Mouse (Mus musculus) kidney, adult 2 months (tissue): ENCODE measurements around the gene Prkab2. TPM values are rescaled to one million over a fixed set of nuclear protein-coding genes. Genes with fewer than 3 reads are reported as not detected.

Experiments
- DNase-seq: peaks from one replicate; pipeline ENCODE4 v3.0.0; 2021
- H3K27ac ChIP-seq: fragments of 200-500 bp; 2 replicates; pipeline ENCODE4 v1.5.1; 2012; ENCODE audit warnings: low read depth, low read length, control low read depth, inconsistent platforms; ENCODE audit not compliant: insufficient read depth
- H3K27me3 ChIP-seq: fragments of 200-500 bp; replicated peaks from 2 replicates; pipeline ENCODE4 v1.6.1; 2012; ENCODE audit warnings: mild to moderate bottlenecking, moderate library complexity, low read length, inconsistent platforms; ENCODE audit not compliant: control insufficient read depth, insufficient read depth
- H3K36me3 ChIP-seq: fragments of 200-500 bp; 2 replicates; pipeline ENCODE4 v1.6.1; 2012; ENCODE audit warnings: mild to moderate bottlenecking, moderate library complexity, low read length, inconsistent platforms; ENCODE audit not compliant: control insufficient read depth, insufficient read depth
- H3K4me1 ChIP-seq: fragments of 200-500 bp; 2 replicates; pipeline ENCODE4 v1.6.1; 2011; ENCODE audit warnings: low read length; ENCODE audit not compliant: control insufficient read depth, insufficient read depth
- H3K4me3 ChIP-seq: fragments of 200-500 bp; 2 replicates; pipeline ENCODE4 v1.5.1; 2011; ENCODE audit warnings: mild to moderate bottlenecking, low read depth, low read length, control low read depth; ENCODE audit not compliant: insufficient read depth
- CTCF ChIP-seq: fragments of 200-500 bp; conservative IDR thresholded peaks from 2 replicates; pipeline ENCODE4 v1.5.1; 2011; ENCODE audit warnings: low read depth, mild to moderate bottlenecking, control low read depth, low read length, moderate library complexity, mixed read lengths; ENCODE audit not compliant: insufficient read depth, insufficient read length
- POLR2A ChIP-seq: fragments of 200-500 bp; IDR thresholded peaks from one replicate; pipeline ENCODE4 v1.6.1; 2011; ENCODE audit warnings: low read depth, low read length, control low read depth
- WGBS: fragments of 180-500 bp; shearing (Covaris S2); methylation state at CpG from one replicate; pipeline ENCODE4 v1.1.7; 2018; 5-methylcytosine and 5-hydroxymethylcytosine counted together
- polyA plus RNA-seq: library from polyadenylated mRNA; depleted of rRNA; stranded (reverse); fragments of >200 nt; gene quantifications from 2 replicates; pipeline ENCODE4 v1.2.3, GENCODE M21; 2012

The Prkab2 gene
- polyA plus RNA-seq, 1 experiment: 4.7 TPM

- Histone ChIP-seq H3K27me3 (no peaks in the 10 kb centered on the region), H3K4me3 (no peak overlapping the region), H3K36me3 (no peaks in the 10 kb centered on the region), H3K4me1 (no peaks in the 10 kb centered on the region; the same call in 1 of the 2 replicates), H3K27ac (no peak overlapping the region)
- 90% methylated on average over 6 of the region's 6 CpGs for WGBS
- TF ChIP-seq CTCF (no peak), POLR2A (no peak)
- no peak for DNase-seq
Observed at GRCm38 (mm10) chr3:97693806-97694205, 35.8 kb downstream of the Prkab2 start.

GRCm38 (mm10) chr3:97696866-97697265, 38.9 kb downstream of the Prkab2 start:
- DNase-seq: no peak
- Histone ChIP-seq H3K27me3 (no peaks in the 10 kb centered on the region), H3K27ac (no peak overlapping the region), H3K36me3 (no peaks in the 10 kb centered on the region), H3K4me3 (no peak overlapping the region), H3K4me1 (no peaks in the 10 kb centered on the region; the same call in 1 of the 2 replicates)
- TF ChIP-seq POLR2A (no peak), CTCF (no peak)
- 82% methylated on average over 9 of the region's 9 CpGs for WGBS

GRCm38 (mm10) chr3:97697291-97697690, 39.3 kb downstream of the Prkab2 start:
- Histone ChIP-seq H3K27me3 (no peaks in the 10 kb centered on the region), H3K4me3 (no peak overlapping the region), H3K36me3 (no peaks in the 10 kb centered on the region), H3K27ac (no peak overlapping the region), H3K4me1 (no peaks in the 10 kb centered on the region; the same call in 1 of the 2 replicates)
- 34% methylated on average over 9 of the region's 9 CpGs for WGBS
- DNase-seq: peak; percentile 76
- TF ChIP-seq POLR2A (no peak), CTCF (no peak; the same call in 1 of the 2 replicates)

- 81% methylated on average over 3 of the region's 3 CpGs for WGBS
- Histone ChIP-seq H3K27me3 (no peaks in the 10 kb centered on the region), H3K36me3 (no peaks in the 10 kb centered on the region; the same call in 1 of the 2 replicates), H3K4me3 (no peak overlapping the region), H3K4me1 (no peaks in the 10 kb centered on the region; the same call in 1 of the 2 replicates), H3K27ac (no peak overlapping the region)
- DNase-seq: peak; percentile 3
- TF ChIP-seq POLR2A: no peak
- TF ChIP-seq CTCF: no peak
Observed at GRCm38 (mm10) chr3:97699061-97699460, 41.1 kb downstream of the Prkab2 start.

- no peak overlapping the region for H3K27ac ChIP-seq
- DNase-seq: no peak
- 70% methylated on average over 3 of the region's 3 CpGs for WGBS
- no peak for TF ChIP-seq CTCF
- TF ChIP-seq POLR2A: no peak
- no peak overlapping the region for H3K4me3 ChIP-seq
- no peaks in the 10 kb centered on the region; the same call in 1 of the 2 replicates for H3K4me1 ChIP-seq
- H3K36me3 ChIP-seq: no peaks in the 10 kb centered on the region; the same call in 1 of the 2 replicates
- H3K27me3 ChIP-seq: no peaks in the 10 kb centered on the region
Observed at GRCm38 (mm10) chr3:97701198-97701597, 43.2 kb downstream of the Prkab2 start.

GRCm38 (mm10) chr3:97702448-97703080, 44.6 kb downstream of the Prkab2 start:
- H3K36me3 ChIP-seq: no peaks in the 10 kb centered on the region; the same call in 1 of the 2 replicates
- no peaks in the 10 kb centered on the region for H3K4me1 ChIP-seq
- no peak overlapping the region for H3K27ac ChIP-seq
- TF ChIP-seq POLR2A: no peak
- no peak for TF ChIP-seq CTCF
- no peak overlapping the region for H3K4me3 ChIP-seq
- DNase-seq: no peak
- 91% methylated on average over 11 of the region's 11 CpGs for WGBS
- H3K27me3 ChIP-seq: no peaks in the 10 kb centered on the region

GRCm38 (mm10) chr3:97705508-97705907, 47.5 kb downstream of the Prkab2 start:
- Histone ChIP-seq H3K4me1 (no peaks in the 10 kb centered on the region), H3K36me3 (no peaks in the 10 kb centered on the region; the same call in 1 of the 2 replicates), H3K27me3 (no peaks in the 10 kb centered on the region), H3K4me3 (no peak overlapping the region), H3K27ac (no peak overlapping the region)
- no peak for TF ChIP-seq CTCF
- no peak for TF ChIP-seq POLR2A
- WGBS: 85% methylated on average over 3 of the region's 3 CpGs
- no peak for DNase-seq

- TF ChIP-seq CTCF: no peak
- TF ChIP-seq POLR2A: no peak
- no peaks in the 10 kb centered on the region; the same call in 1 of the 2 replicates for H3K36me3 ChIP-seq
- H3K27me3 ChIP-seq: no peaks in the 10 kb centered on the region
- no peak overlapping the region for H3K27ac ChIP-seq
- H3K4me1 ChIP-seq: no peaks in the 10 kb centered on the region
- no peak for DNase-seq
- WGBS: 86% methylated on average over 4 of the region's 4 CpGs
- no peak overlapping the region for H3K4me3 ChIP-seq
Observed at GRCm38 (mm10) chr3:97706561-97706960, 48.6 kb downstream of the Prkab2 start.
